Mouse (Mus musculus) neural tube, embryonic 11.5 days (tissue): Measurements from ENCODE around the gene Thap7. TPM values are rescaled to one million over a fixed set of nuclear protein-coding genes. Genes with fewer than 3 reads are reported as not detected.
A peak's percentile ranks its signal among the peaks of the same experiment; 100 is the strongest.

Experiments used
- ATAC-seq: fragments of 200-750 bp; cut with Nextera tagmentation; 2 replicates; pipeline ENCODE4 v1.8.0; 2017; ENCODE audit warnings: moderate number of reproducible peaks, mild to moderate bottlenecking, moderate TSS enrichment, moderate library complexity; ENCODE audit not compliant: insufficient read depth, low FRiP score, low TSS enrichment
- DNase-seq: peaks from one replicate; pipeline ENCODE4 v3.0.0-alpha.2; 2015; ENCODE audit warnings: low spot score
- H3K27ac ChIP-seq: fragments of 300-500 bp; sonication (generic); 2 replicates; pipeline ENCODE4 v1.5.1; 2014; ENCODE audit warnings: low read depth, mild to moderate bottlenecking, low read length
- H3K27me3 ChIP-seq: fragments of 300-500 bp; sonication (generic); 2 replicates; pipeline ENCODE4 v1.6.1; 2014; ENCODE audit warnings: mild to moderate bottlenecking, low read length, mixed read lengths; ENCODE audit not compliant: control insufficient read depth, insufficient read depth
- H3K36me3 ChIP-seq: fragments of 300-500 bp; sonication (generic); 2 replicates; pipeline ENCODE4 v1.6.1; 2014; ENCODE audit warnings: mild to moderate bottlenecking, low read length, moderate library complexity, mixed read lengths; ENCODE audit not compliant: control insufficient read depth, insufficient read depth
- H3K4me1 ChIP-seq: fragments of 300-500 bp; sonication (generic); 2 replicates; pipeline ENCODE4 v1.6.1; 2014; ENCODE audit warnings: low read length, mixed read lengths; ENCODE audit not compliant: control insufficient read depth, insufficient read depth
- H3K4me2 ChIP-seq: fragments of 300-500 bp; sonication (generic); 2 replicates; pipeline ENCODE4 v1.6.1; 2014; ENCODE audit warnings: low read depth, mild to moderate bottlenecking, moderate library complexity
- H3K4me3 ChIP-seq: fragments of 300-500 bp; sonication (generic); 2 replicates; pipeline ENCODE4 v1.5.1; 2014; ENCODE audit warnings: low read depth, low read length
- H3K9ac ChIP-seq: fragments of 300-500 bp; sonication (generic); 2 replicates; pipeline ENCODE4 v1.6.1; 2014; ENCODE audit warnings: mild to moderate bottlenecking, low read length
- H3K9me3 ChIP-seq: fragments of 300-500 bp; sonication (generic); 2 replicates; pipeline ENCODE4 v1.6.1; 2016; ENCODE audit warnings: low read length; ENCODE audit not compliant: control insufficient read depth
- WGBS: fragments of 180-500 bp; shearing (Covaris S2); extraction: QIAGEN DNeasy Blood & Tissue Kit; methylation state at CpG from one replicate; pipeline ENCODE4 v1.1.7; 2014; 5-methylcytosine and 5-hydroxymethylcytosine counted together
- polyA plus RNA-seq: library from polyadenylated mRNA; unstranded; fragments of >200 nt; fragmentation: Nextera tagmentation; extraction: Ambion mirVana; gene quantifications from 2 replicates; pipeline ENCODE4 v1.2.1, GENCODE M21; 2014

Gene Thap7
- polyA plus RNA-seq, 1 experiment from 2014 or later: 51.4 TPM

GRCm38 (mm10) chr16:17488478-17489468 is 42.2 kb downstream of the Thap7 start:
- Histone ChIP-seq H3K4me1 (0 out of 2 replicates have a peak, but pooled peaks cover 5% of the 10 kb centered on the region), H3K4me2 (peak overlapping the region; percentile 76), H3K9me3 (no peaks in the 10 kb centered on the region), H3K9ac (no peak overlapping the region), H3K27ac (no peak overlapping the region), H3K27me3 (peaks cover 8% of the 10 kb centered on the region; the same call in 1 of the 2 replicates), H3K36me3 (peaks cover 5% of the 10 kb centered on the region), H3K4me3 (peak overlapping the region; percentile 37)
- 48% methylated on average over 14 of the region's 14 CpGs for WGBS
- DNase-seq: no peak
- ATAC-seq: peak; percentile 13; the same call in 1 of the 2 replicates

- H3K9ac ChIP-seq: no peak overlapping the region
- WGBS: 79% methylated on average over 3 of the region's 3 CpGs
- 0 out of 2 replicates have a peak, but pooled peaks cover 5% of the 10 kb centered on the region for H3K4me1 ChIP-seq
- DNase-seq: no peak
- H3K4me2 ChIP-seq: no peak overlapping the region
- no peak overlapping the region for H3K27ac ChIP-seq
- ATAC-seq: no peak
- H3K36me3 ChIP-seq: peaks cover 10% of the 10 kb centered on the region
- H3K4me3 ChIP-seq: no peak overlapping the region
- H3K27me3 ChIP-seq: peaks cover 8% of the 10 kb centered on the region; the same call in 1 of the 2 replicates
- no peaks in the 10 kb centered on the region for H3K9me3 ChIP-seq
These were observed 44.4 kb downstream of the Thap7 start for GRCm38 (mm10) chr16:17486505-17486904.

- Histone ChIP-seq H3K36me3 (peaks cover 10% of the 10 kb centered on the region), H3K4me1 (no peaks in the 10 kb centered on the region), H3K4me3 (no peak overlapping the region), H3K4me2 (no peak overlapping the region), H3K9me3 (no peaks in the 10 kb centered on the region), H3K27ac (no peak overlapping the region), H3K27me3 (no peaks in the 10 kb centered on the region), H3K9ac (no peak overlapping the region)
- DNase-seq (no peak), ATAC-seq (no peak)
- WGBS: 96% methylated on average over 2 of the region's 2 CpGs
These were observed 49.5 kb downstream of the Thap7 start for GRCm38 (mm10) chr16:17481465-17481864.

- no peak for DNase-seq
- Histone ChIP-seq H3K27me3 (no peaks in the 10 kb centered on the region), H3K4me3 (no peak overlapping the region), H3K9ac (no peak overlapping the region), H3K9me3 (no peaks in the 10 kb centered on the region), H3K4me2 (no peak overlapping the region), H3K27ac (no peak overlapping the region), H3K36me3 (peaks cover 5% of the 10 kb centered on the region), H3K4me1 (no peaks in the 10 kb centered on the region)
- 87% methylated on average over 4 of the region's 4 CpGs for WGBS
- ATAC-seq: no peak
These were observed 52.5 kb downstream of the Thap7 start for GRCm38 (mm10) chr16:17478331-17478943.

Other genes with a start within 250 kb of the Thap7 start
- gene Serpind1, start 199.8 kb downstream of the Thap7 start, polyA plus RNA-seq: 0.15 and 0.23 TPM in 2 replicates
- 7.3 and 7.7 TPM in 2 replicates for gene Snap29, start 125.2 kb downstream of the Thap7 start, polyA plus RNA-seq
- 42.8 and 51.2 TPM in 2 replicates for gene Pi4ka, start 124.8 kb downstream of the Thap7 start, polyA plus RNA-seq
- gene Crkl, start 79.1 kb downstream of the Thap7 start, polyA plus RNA-seq: 86.5 and 93.8 TPM in 2 replicates
- gene Aifm3, start 41.5 kb downstream of the Thap7 start, polyA plus RNA-seq: 0.77 and 0.88 TPM in 2 replicates
- 87.4 and 92.7 TPM in 2 replicates for gene Lztr1, start 22.4 kb downstream of the Thap7 start, polyA plus RNA-seq
- gene Lrrc74b, start 30.1 kb upstream of the Thap7 start, polyA plus RNA-seq: 0.20 and 0.42 TPM in 2 replicates
- gene P2rx6, start 30.7 kb upstream of the Thap7 start, polyA plus RNA-seq: 0.23 and 0.41 TPM in 2 replicates
- gene Slc7a4, start 52.1 kb upstream of the Thap7 start, polyA plus RNA-seq: 1.7 and 2.9 TPM in 2 replicates
- 41.2 and 45.3 TPM in 2 replicates for gene Smpd4, start 88.2 kb upstream of the Thap7 start, polyA plus RNA-seq
- gene Ccdc74a, start 115.3 kb upstream of the Thap7 start, polyA plus RNA-seq: 3.5 and 4.7 TPM in 2 replicates
- gene Med15, start 201.8 kb upstream of the Thap7 start, polyA plus RNA-seq: 40.2 and 40.4 TPM in 2 replicates
- 62.1 and 62.4 TPM in 2 replicates for gene Klhl22, start 228.5 kb upstream of the Thap7 start, polyA plus RNA-seq